Mouse (Mus musculus): ENCODE measurements around the gene Bap1.

- TF ChIP-seq POLR2A (IDR thresholded peaks at IDR 0.05; ENCODE audit: control insufficient read depth, extremely low read depth, insufficient read depth, low read length, poor library complexity) (no peak), CTCF (IDR thresholded peaks at IDR 0.05; ENCODE audit: borderline replicate concordance, control insufficient read depth, extremely low read depth, insufficient read depth, low read length, poor library complexity) (no peak)
Measured at GRCm38 (mm10) chr14:31213868-31214267, 37.4 kb upstream of the Bap1 start.
